Comparison of ENCODE assay signal across 23 mouse cellular contexts in the genomic region with DNA sequence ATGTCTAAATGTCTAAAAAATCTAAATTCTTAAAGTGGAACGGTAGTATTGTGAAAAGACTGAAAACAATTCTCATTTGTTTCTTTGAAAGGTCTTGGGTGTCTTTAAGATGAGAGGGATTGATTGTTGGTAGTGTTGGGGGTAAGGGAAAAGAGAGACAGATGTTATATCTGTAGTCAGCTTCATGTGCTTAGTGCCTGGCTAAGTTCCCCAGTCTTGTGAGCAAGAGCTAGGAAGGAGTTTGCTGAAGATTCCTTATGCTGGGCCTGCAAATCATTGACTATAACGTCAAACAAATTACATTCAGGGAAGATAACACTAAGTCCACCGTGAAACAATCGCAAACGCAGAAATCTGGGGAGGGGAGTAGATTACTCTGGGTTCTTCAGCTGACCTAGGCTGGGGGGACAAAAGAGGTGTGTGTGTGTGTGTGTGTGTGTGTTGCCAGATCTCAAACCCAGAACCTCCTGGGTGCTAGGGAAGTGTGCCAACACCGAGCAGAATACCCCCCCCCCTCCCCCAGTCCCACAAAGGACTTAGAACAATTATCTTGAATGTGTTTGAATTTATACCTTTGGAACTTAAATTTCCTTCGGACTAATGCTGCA. TPM values are rescaled to one million over a fixed set of nuclear protein-coding genes. Genes with fewer than 3 reads are reported as not detected.
DNase-seq lines count a peak whose midpoint lies in the region; ATAC-seq and TF ChIP-seq lines count a peak whose summit lies in the region.
"Had no signal": no experiment of that assay in that cellular context is flagged by ENCODE, and none has a peak within 500 bp of the region (broad histone marks: within the 10 kb centered on the region; RNA-seq: fewer than 3 reads in every experiment).

No protein-coding gene starts in this region.

- ATAC-seq in forebrain, postnatal 0 days, result no peak
- ATAC-seq in forebrain, embryonic 13.5 days, result no peak
- no peak for ATAC-seq in midbrain, embryonic 14.5 days (ENCODE audit: low FRiP score, low TSS enrichment)
- ATAC-seq in midbrain, embryonic 15.5 days (replicated peaks), result no peak
- ATAC-seq: hindbrain, postnatal 0 days; liver, postnatal 0 days had no signal

- no peak for TF ChIP-seq POLR2A in thymus, adult 2 months (IDR thresholded peaks at IDR 0.05; ENCODE audit: control insufficient read depth, extremely low read depth, insufficient read depth, low read length, poor library complexity)

- WGBS in forebrain, postnatal 0 days, result 4% methylated on average over 7 of the region's 7 CpGs
- WGBS in forebrain, embryonic 13.5 days, result under 1% methylated on average over 7 of the region's 7 CpGs
- 1% methylated on average over 7 of the region's 7 CpGs for WGBS in midbrain, embryonic 14.5 days
- 2% methylated on average over 7 of the region's 7 CpGs for WGBS in midbrain, embryonic 15.5 days
- 7% methylated on average over 7 of the region's 7 CpGs for WGBS in thymus, adult 2 months

- H3K4me2 ChIP-seq in forebrain, postnatal 0 days (ENCODE audit: low read depth), result no peak overlapping the region
- H3K4me2 ChIP-seq in forebrain, embryonic 13.5 days, result no peak overlapping the region
- H3K4me2 ChIP-seq in midbrain, embryonic 14.5 days (ENCODE audit: low read length), result no peak overlapping the region
- H3K4me2 ChIP-seq in midbrain, embryonic 15.5 days, result no peak overlapping the region
- H3K4me2 ChIP-seq: heart, embryonic 12.5 days; neural tube, embryonic 12.5 days had no signal

- no peak for TF ChIP-seq CTCF in forebrain, postnatal 0 days (IDR thresholded peaks at IDR 0.05; ENCODE audit: low read depth)
- no peak for TF ChIP-seq CTCF in thymus, adult 2 months (IDR thresholded peaks at IDR 0.05; ENCODE audit: borderline replicate concordance, control insufficient read depth, extremely low read depth, insufficient read depth, low read length, poor library complexity)

- no peak overlapping the region for H3K4me3 ChIP-seq in forebrain, postnatal 0 days (ENCODE audit: low read depth, low read length)
- H3K4me3 ChIP-seq in forebrain, embryonic 13.5 days, result no peak overlapping the region
- no peak overlapping the region for H3K4me3 ChIP-seq in midbrain, embryonic 14.5 days (replicated peaks; ENCODE audit: low read depth, low read length)
- no peak overlapping the region for H3K4me3 ChIP-seq in midbrain, embryonic 15.5 days
- H3K4me3 ChIP-seq in thymus, adult 2 months (ENCODE audit: control insufficient read depth, insufficient read depth, low read length), result no peak overlapping the region
- H3K4me3 ChIP-seq: heart, embryonic 12.5 days; left cerebral cortex, adult 2 months; neural tube, embryonic 12.5 days had no signal

- peaks cover 79% of the 10 kb centered on the region for H3K27me3 ChIP-seq in forebrain, postnatal 0 days (ENCODE audit: insufficient read depth, low read length)
- H3K27me3 ChIP-seq in forebrain, embryonic 13.5 days, result peaks cover 100% of the 10 kb centered on the region
- peaks cover 84% of the 10 kb centered on the region for H3K27me3 ChIP-seq in midbrain, embryonic 14.5 days (ENCODE audit: control insufficient read depth, insufficient read depth, low read length)
- peaks cover 74% of the 10 kb centered on the region for H3K27me3 ChIP-seq in midbrain, embryonic 15.5 days (replicated peaks)
- H3K27me3 ChIP-seq in thymus, adult 2 months (ENCODE audit: control insufficient read depth, insufficient read depth, low read length), result peaks cover 45% of the 10 kb centered on the region

- no peaks in the 10 kb centered on the region for H3K36me3 ChIP-seq in forebrain, postnatal 0 days (ENCODE audit: insufficient read depth)
- no peaks in the 10 kb centered on the region for H3K36me3 ChIP-seq in forebrain, embryonic 13.5 days (ENCODE audit: poor library complexity, severe bottlenecking)
- H3K36me3 ChIP-seq in midbrain, embryonic 14.5 days (ENCODE audit: control insufficient read depth, insufficient read depth, low read length), result no peaks in the 10 kb centered on the region
- H3K36me3 ChIP-seq in midbrain, embryonic 15.5 days (replicated peaks), result no peaks in the 10 kb centered on the region
- no peaks in the 10 kb centered on the region for H3K36me3 ChIP-seq in thymus, adult 2 months (ENCODE audit: control insufficient read depth, insufficient read depth, low read length)
- H3K36me3 ChIP-seq: heart, embryonic 12.5 days; neural tube, embryonic 12.5 days had no signal

- H3K9ac ChIP-seq in forebrain, postnatal 0 days, result no peak overlapping the region
- H3K9ac ChIP-seq in forebrain, embryonic 13.5 days, result no peak overlapping the region
- H3K9ac ChIP-seq in midbrain, embryonic 14.5 days (replicated peaks; ENCODE audit: low read length), result no peak overlapping the region
- no peak overlapping the region for H3K9ac ChIP-seq in midbrain, embryonic 15.5 days
- H3K9ac ChIP-seq: heart, embryonic 12.5 days; liver, postnatal 0 days; neural tube, embryonic 12.5 days had no signal

- no peaks in the 10 kb centered on the region for H3K9me3 ChIP-seq in forebrain, postnatal 0 days (ENCODE audit: low read length)
- H3K9me3 ChIP-seq in forebrain, embryonic 13.5 days (replicated peaks), result no peaks in the 10 kb centered on the region
- no peaks in the 10 kb centered on the region for H3K9me3 ChIP-seq in midbrain, embryonic 14.5 days (ENCODE audit: control insufficient read depth, low read length)
- H3K9me3 ChIP-seq in midbrain, embryonic 15.5 days, result no peaks in the 10 kb centered on the region
- H3K9me3 ChIP-seq: heart, embryonic 12.5 days; neural tube, embryonic 12.5 days had no signal

- peaks cover 3% of the 10 kb centered on the region; the same call in 1 of the 2 replicates for H3K4me1 ChIP-seq in forebrain, postnatal 0 days (ENCODE audit: insufficient read depth)
- peaks cover 28% of the 10 kb centered on the region for H3K4me1 ChIP-seq in forebrain, embryonic 13.5 days
- H3K4me1 ChIP-seq in midbrain, embryonic 14.5 days (ENCODE audit: control insufficient read depth, insufficient read depth, low read length), result 0 out of 2 replicates have a peak, but pooled peaks cover 3% of the 10 kb centered on the region
- peaks cover 21% of the 10 kb centered on the region for H3K4me1 ChIP-seq in midbrain, embryonic 15.5 days
- peaks cover 9% of the 10 kb centered on the region for H3K4me1 ChIP-seq in thymus, adult 2 months (replicated peaks; ENCODE audit: control insufficient read depth, insufficient read depth, low read length)

- no peak overlapping the region for H3K27ac ChIP-seq in forebrain, postnatal 0 days (ENCODE audit: low read depth, low read length)
- no peak overlapping the region for H3K27ac ChIP-seq in forebrain, embryonic 13.5 days
- H3K27ac ChIP-seq in midbrain, embryonic 14.5 days (replicated peaks; ENCODE audit: low read depth, low read length), result no peak overlapping the region
- H3K27ac ChIP-seq in midbrain, embryonic 15.5 days, result no peak overlapping the region
- no peak overlapping the region for H3K27ac ChIP-seq in thymus, adult 2 months (ENCODE audit: control insufficient read depth, insufficient read depth, low read length)
- H3K27ac ChIP-seq: gastrocnemius, adult 2 months; hindbrain, postnatal 0 days; left cerebral cortex, adult 2 months; neural tube, embryonic 12.5 days had no signal

- DNase-seq in forebrain, postnatal 0 days, result peak; percentile 13
- DNase-seq in midbrain, embryonic 14.5 days, result peak; percentile 19
- peak; percentile 13 for DNase-seq in gonadal fat pad, adult 2 months (ENCODE audit: low read depth)
- peak; percentile 69 for DNase-seq in yolk sac, embryonic 10.5 days (ENCODE audit: low spot score)
- DNase-seq in thymus, adult 2 months, result no peak
- DNase-seq: cerebellum, adult 8-10 months; gastrocnemius, adult 2 months; heart, postnatal 14 days; layer of hippocampus, adult 9-11 months; left cerebral cortex, postnatal 4 days; liver, postnatal 0 days; lung, postnatal 10 days had no signal

RNA-seq across cellular contexts. Expression of a gene that starts 12.5 kb away (rescaled TPM):
- total RNA-seq in forebrain, postnatal 0 days (2014; rRNA removed), result 2.1 and 10.5 TPM in 2 replicates
- 2.5 and 7.2 TPM in 2 replicates for polyA plus RNA-seq in forebrain, postnatal 0 days (2015; fragmentation: Nextera tagmentation; extraction: Ambion mirVana)
- 7.2 and 22.8 TPM in 2 replicates for polyA plus RNA-seq in forebrain, embryonic 13.5 days (2015; fragmentation: Nextera tagmentation; extraction: Ambion mirVana)
- polyA plus RNA-seq in midbrain, embryonic 14.5 days (2014; fragmentation: Nextera tagmentation; extraction: Ambion mirVana), result 27.0 and 27.5 TPM in 2 replicates
- polyA plus RNA-seq in midbrain, embryonic 15.5 days (2015; fragmentation: Nextera tagmentation; extraction: Ambion mirVana), result 41.0 and 60.5 TPM in 2 replicates
- 0.28 and 1.5 TPM in 2 replicates for polyA plus RNA-seq in gonadal fat pad, adult 2 months (2012; rRNA removed)
- polyA plus RNA-seq in thymus, adult 2 months (2012; rRNA removed), result 0.19 and 0.26 TPM in 2 replicates
- total RNA-seq: granulocyte monocyte progenitor cell, adult 5-6 weeks; left cerebral cortex, adult 2 months; left cerebral cortex, postnatal 4 days; megakaryocyte, adult 5-6 weeks; monocyte, adult 5-6 weeks had no signal
- polyA plus RNA-seq: liver, adult 2 months; spleen, adult 2 months had no signal
